Mouse (Mus musculus): ENCODE data around the gene Slc22a14. TPM values are rescaled to one million over a fixed set of nuclear protein-coding genes. Genes with fewer than 3 reads are reported as not detected.
A peak's percentile ranks its signal among the peaks of the same experiment; 100 is the strongest.

Slc22a14 gene
- polyA plus RNA-seq, 1 experiment from 2014 or later: not detected

- DNase-seq (ENCODE audit: low spot score) (peak; percentile 66), ATAC-seq (ENCODE audit: low FRiP score, low TSS enrichment) (peak; percentile 61)
- WGBS: under 1% methylated on average over 105 of the region's 127 CpGs
- no peaks in the 10 kb centered on the region for H3K9me3 ChIP-seq (ENCODE audit: control insufficient read depth, low read length)
- H3K4me2 ChIP-seq (replicated peaks; ENCODE audit: low read depth): peak overlapping the region; percentile 99
- H3K9ac ChIP-seq (ENCODE audit: low read length): peak overlapping the region; percentile 98
- no peaks in the 10 kb centered on the region for H3K27me3 ChIP-seq (ENCODE audit: control insufficient read depth, insufficient read depth, low read length)
- no peak for TF ChIP-seq EP300 (optimal IDR thresholded peaks at IDR 0.05)
- no peak for TF ChIP-seq CTCF (IDR thresholded peaks at IDR 0.05; ENCODE audit: low read depth)
- H3K36me3 ChIP-seq (ENCODE audit: control insufficient read depth, insufficient read depth, low read length): no peaks in the 10 kb centered on the region
- H3K27ac ChIP-seq (replicated peaks): peak overlapping the region; percentile 99
- H3K4me1 ChIP-seq (replicated peaks; ENCODE audit: control insufficient read depth, insufficient read depth): no peaks in the 10 kb centered on the region
- peak overlapping the region; percentile 82 for H3K4me3 ChIP-seq (ENCODE audit: low read depth, low read length)
These were observed 37.2 kb upstream of the Slc22a14 start for GRCm38 (mm10) chr9:119402253-119403235.

- ATAC-seq (ENCODE audit: low FRiP score, low TSS enrichment) (peak; percentile 96), DNase-seq (ENCODE audit: low spot score) (peak; percentile 98)
- Histone ChIP-seq H3K9ac (ENCODE audit: low read length) (peak within 1 kb of the TSS; percentile 98), H3K27me3 (ENCODE audit: control insufficient read depth, insufficient read depth, low read length) (no peaks in the 10 kb centered on the region), H3K9me3 (ENCODE audit: control insufficient read depth, low read length) (no peaks in the 10 kb centered on the region), H3K36me3 (ENCODE audit: control insufficient read depth, insufficient read depth, low read length) (no peaks in the 10 kb centered on the region), H3K27ac (replicated peaks) (peak within 1 kb of the TSS; percentile 99), H3K4me2 (replicated peaks; ENCODE audit: low read depth) (peak within 1 kb of the TSS; percentile 99), H3K4me1 (replicated peaks; ENCODE audit: control insufficient read depth, insufficient read depth) (no peaks in the 10 kb centered on the region), H3K4me3 (ENCODE audit: low read depth, low read length) (peak within 1 kb of the TSS; percentile 82)
- TF ChIP-seq CTCF (IDR thresholded peaks at IDR 0.05; ENCODE audit: low read depth) (peak; percentile 70), EP300 (optimal IDR thresholded peaks at IDR 0.05) (no peak)
- 0% methylated on average over 15 of the region's 32 CpGs for WGBS
These were observed 36.5 kb upstream of the Slc22a14 start, which contains the start of gene Acvr2b for GRCm38 (mm10) chr9:119401801-119402214. Acvr2b (plus strand) TSS chr9:119402118.

- H3K27ac ChIP-seq (replicated peaks): peak overlapping the region; percentile 65
These were observed 36.0 kb upstream of the Slc22a14 start for GRCm38 (mm10) chr9:119401351-119401750.

DNA sequence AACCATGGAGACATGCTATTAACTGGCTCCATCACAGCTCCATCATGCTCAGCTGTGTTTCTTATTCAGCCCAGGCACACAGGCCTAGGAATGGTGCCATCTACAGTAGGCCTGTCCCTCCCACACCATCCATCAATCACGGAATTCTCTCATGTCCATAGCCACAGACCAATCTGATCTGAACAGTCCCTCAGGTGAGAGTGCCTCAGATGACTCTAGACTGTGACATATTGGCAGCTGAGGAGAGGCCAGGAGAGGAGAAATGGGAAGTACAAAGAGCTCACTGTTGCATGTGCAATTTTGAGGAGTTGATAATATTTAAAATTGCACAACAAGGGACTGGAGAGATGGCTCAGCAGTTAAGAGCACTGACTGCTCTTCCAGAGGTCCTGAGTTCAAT lies 29.5 kb upstream of the Slc22a14 start:
- no peak for DNase-seq (ENCODE audit: low spot score)
- Histone ChIP-seq H3K9me3 (ENCODE audit: control insufficient read depth, low read length) (no peaks in the 10 kb centered on the region), H3K4me3 (ENCODE audit: low read depth, low read length) (no peak overlapping the region), H3K4me1 (replicated peaks; ENCODE audit: control insufficient read depth, insufficient read depth) (no peaks in the 10 kb centered on the region), H3K27ac (replicated peaks) (no peak overlapping the region), H3K4me2 (replicated peaks; ENCODE audit: low read depth) (no peak overlapping the region), H3K27me3 (ENCODE audit: control insufficient read depth, insufficient read depth, low read length) (no peaks in the 10 kb centered on the region), H3K36me3 (ENCODE audit: control insufficient read depth, insufficient read depth, low read length) (no peaks in the 10 kb centered on the region), H3K9ac (ENCODE audit: low read length) (no peak overlapping the region)
- TF ChIP-seq EP300 (optimal IDR thresholded peaks at IDR 0.05): no peak
- TF ChIP-seq CTCF (IDR thresholded peaks at IDR 0.05; ENCODE audit: low read depth): no peak
- 73% methylated on average over 1 of the region's 1 CpGs for WGBS
- no peak for ATAC-seq (ENCODE audit: low FRiP score, low TSS enrichment)

More at GRCm38 (mm10) chr9:119401351-119401750, 36.0 kb upstream of the Slc22a14 start:
- no peaks in the 10 kb centered on the region for H3K27me3 ChIP-seq (ENCODE audit: control insufficient read depth, insufficient read depth, low read length)
- peak overlapping the region; percentile 99 for H3K4me2 ChIP-seq (replicated peaks; ENCODE audit: low read depth)
- H3K4me1 ChIP-seq (replicated peaks; ENCODE audit: control insufficient read depth, insufficient read depth): no peaks in the 10 kb centered on the region
- ATAC-seq (ENCODE audit: low FRiP score, low TSS enrichment): peak; percentile 23
- 3% methylated on average over 7 of the region's 7 CpGs for WGBS
- peak overlapping the region; percentile 82 for H3K4me3 ChIP-seq (ENCODE audit: low read depth, low read length)
- no peaks in the 10 kb centered on the region for H3K36me3 ChIP-seq (ENCODE audit: control insufficient read depth, insufficient read depth, low read length)
- H3K9ac ChIP-seq (ENCODE audit: low read length): peak overlapping the region; percentile 56
- no peak for TF ChIP-seq EP300 (optimal IDR thresholded peaks at IDR 0.05)
- TF ChIP-seq CTCF (IDR thresholded peaks at IDR 0.05; ENCODE audit: low read depth): no peak
- H3K9me3 ChIP-seq (ENCODE audit: control insufficient read depth, low read length): no peaks in the 10 kb centered on the region
- DNase-seq (ENCODE audit: low spot score): peak; percentile 36

- H3K9ac ChIP-seq (ENCODE audit: low read length): no peak overlapping the region
- DNase-seq (ENCODE audit: low spot score) (no peak), ATAC-seq (ENCODE audit: low FRiP score, low TSS enrichment) (no peak)
- TF ChIP-seq CTCF (IDR thresholded peaks at IDR 0.05; ENCODE audit: low read depth) (no peak), EP300 (optimal IDR thresholded peaks at IDR 0.05) (no peak)
- no peaks in the 10 kb centered on the region for H3K36me3 ChIP-seq (ENCODE audit: control insufficient read depth, insufficient read depth, low read length)
- H3K27me3 ChIP-seq (ENCODE audit: control insufficient read depth, insufficient read depth, low read length): no peaks in the 10 kb centered on the region
- no peak overlapping the region for H3K4me2 ChIP-seq (replicated peaks; ENCODE audit: low read depth)
- no peak overlapping the region for H3K4me3 ChIP-seq (ENCODE audit: low read depth, low read length)
- no peak overlapping the region for H3K27ac ChIP-seq (replicated peaks)
- no peaks in the 10 kb centered on the region for H3K9me3 ChIP-seq (ENCODE audit: control insufficient read depth, low read length)
- WGBS: 79% methylated on average over 2 of the region's 2 CpGs
- no peaks in the 10 kb centered on the region for H3K4me1 ChIP-seq (replicated peaks; ENCODE audit: control insufficient read depth, insufficient read depth)
These were observed 24.9 kb upstream of the Slc22a14 start for GRCm38 (mm10) chr9:119390214-119390613.

DNA sequence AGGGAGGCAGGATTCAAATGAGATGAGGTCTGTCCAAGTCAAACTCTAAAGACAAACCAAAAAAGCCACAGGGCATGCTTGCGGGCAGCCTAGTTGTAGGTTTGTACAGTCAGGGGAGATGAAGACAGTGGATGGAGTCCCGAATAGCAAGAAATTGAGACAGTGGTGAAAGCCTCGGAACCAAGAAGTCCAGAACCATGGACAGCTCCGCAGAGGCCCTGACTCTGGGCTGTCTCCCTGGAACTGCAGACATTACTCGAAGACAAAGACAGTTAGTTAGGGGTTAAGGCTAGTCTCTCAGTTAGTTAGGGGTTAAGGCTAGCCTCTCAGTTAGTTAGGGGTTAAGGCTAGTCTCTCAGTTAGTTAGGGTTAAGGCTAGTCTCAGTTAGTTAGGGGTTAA lies 23.6 kb upstream of the Slc22a14 start:
- 51% methylated on average over 5 of the region's 5 CpGs for WGBS
- Histone ChIP-seq H3K9me3 (ENCODE audit: control insufficient read depth, low read length) (no peaks in the 10 kb centered on the region), H3K27me3 (ENCODE audit: control insufficient read depth, insufficient read depth, low read length) (no peaks in the 10 kb centered on the region), H3K27ac (replicated peaks) (no peak overlapping the region), H3K4me1 (replicated peaks; ENCODE audit: control insufficient read depth, insufficient read depth) (no peaks in the 10 kb centered on the region), H3K36me3 (ENCODE audit: control insufficient read depth, insufficient read depth, low read length) (no peaks in the 10 kb centered on the region), H3K4me3 (ENCODE audit: low read depth, low read length) (no peak overlapping the region), H3K9ac (ENCODE audit: low read length) (no peak overlapping the region), H3K4me2 (replicated peaks; ENCODE audit: low read depth) (no peak overlapping the region)
- ATAC-seq (ENCODE audit: low FRiP score, low TSS enrichment): no peak
- peak; percentile 23 for DNase-seq (ENCODE audit: low spot score)
- TF ChIP-seq EP300 (optimal IDR thresholded peaks at IDR 0.05): no peak
- TF ChIP-seq CTCF (IDR thresholded peaks at IDR 0.05; ENCODE audit: low read depth): no peak
